ENCODE assay signal across 13 mouse cellular contexts in the genomic region with DNA sequence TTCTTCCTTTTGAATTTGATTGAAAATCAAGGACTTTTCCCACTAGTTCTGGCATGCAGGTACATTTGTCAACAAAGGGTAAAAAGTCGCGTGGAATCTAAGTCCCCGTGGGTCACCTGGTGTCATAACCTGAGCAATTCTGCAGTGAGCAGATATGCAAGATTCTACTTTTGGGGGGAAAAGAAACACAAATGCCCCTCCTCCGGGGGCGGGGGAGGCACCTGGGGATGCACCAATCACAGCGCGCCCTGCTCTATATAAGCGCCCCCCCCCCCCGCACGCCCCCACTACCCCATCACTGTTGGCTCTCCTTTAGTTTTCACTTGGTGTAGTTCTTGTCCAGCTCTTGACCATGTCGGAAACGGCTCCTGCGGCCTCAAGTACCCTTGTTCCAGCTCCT. TPM values are rescaled to one million over a fixed set of nuclear protein-coding genes. Genes with fewer than 3 reads are reported as not detected.
DNase-seq lines count a peak whose midpoint lies in the region; ATAC-seq and TF ChIP-seq lines count a peak whose summit lies in the region.
"Had no signal": no experiment of that assay in that cellular context is flagged by ENCODE, and none has a peak within 500 bp of the region (broad histone marks: within the 10 kb centered on the region; RNA-seq: fewer than 3 reads in every experiment).

A gene (plus strand): TSS at position 301 of the 400 bp plus-strand sequence.

- no peak for TF ChIP-seq EP300 in lung, postnatal 0 days (IDR thresholded peaks at IDR 0.05)

- 47% methylated on average over 12 of the region's 13 CpGs for WGBS in heart, embryonic 14.5 days
- 45% methylated on average over 10 of the region's 13 CpGs for WGBS in lung, postnatal 0 days
- 56% methylated on average over 13 of the region's 13 CpGs for WGBS in liver, embryonic 13.5 days (ENCODE audit: insufficient replicate concordance)

- TF ChIP-seq CTCF in lung, postnatal 0 days (IDR thresholded peaks at IDR 0.05) = no peak

- 0 out of 2 replicates have a peak within 1 kb of the TSS, but pooled peaks have one; percentile 12 for H3K9ac ChIP-seq in heart, embryonic 14.5 days (ENCODE audit: low read length)
- no peak within 1 kb of the TSS for H3K9ac ChIP-seq in lung, postnatal 0 days (replicated peaks; ENCODE audit: low read depth)
- peak within 1 kb of the TSS; percentile 81 for H3K9ac ChIP-seq in liver, embryonic 13.5 days

- no peak within 1 kb of the TSS for H3K27ac ChIP-seq in heart, embryonic 14.5 days (replicated peaks in 1 of 2; ENCODE audit: control insufficient read depth in 1 of 2, insufficient read depth in 1 of 2, low read depth in 2 of 2, low read length in 2 of 2)
- peak within 1 kb of the TSS; percentile 45 for H3K27ac ChIP-seq in lung, postnatal 0 days (ENCODE audit: low read length)
- no peak within 1 kb of the TSS; the same call in 1 of the 2 replicates for H3K27ac ChIP-seq in brown adipose tissue, adult 24 weeks (replicated peaks; ENCODE audit: low read depth, low read length)
- peak within 1 kb of the TSS; percentile 100 for H3K27ac ChIP-seq in liver, embryonic 13.5 days

- DNase-seq in heart, adult 18-20 months = no peak
- no peak for DNase-seq in lung, postnatal 0 days (ENCODE audit: low spot score)
- no peak for DNase-seq in lung, adult 18-20 months
- no peak for DNase-seq in liver, embryonic 13.5 days
- DNase-seq in yolk sac, embryonic 10.5 days (ENCODE audit: low spot score) = no peak
- DNase-seq in gastrocnemius, adult 8-10 months (ENCODE audit: low spot score in 2 of 2) = no peak
- DNase-seq: cerebellum, adult 8-10 months had no signal

- no peaks in the 10 kb centered on the region for H3K27me3 ChIP-seq in heart, embryonic 14.5 days (ENCODE audit: control insufficient read depth, insufficient read depth, low read length)
- no peaks in the 10 kb centered on the region for H3K27me3 ChIP-seq in lung, postnatal 0 days (replicated peaks; ENCODE audit: insufficient read depth, low read length)
- H3K27me3 ChIP-seq in liver, embryonic 13.5 days = no peaks in the 10 kb centered on the region

- no peak within 1 kb of the TSS for H3K4me3 ChIP-seq in heart, embryonic 14.5 days (ENCODE audit: control insufficient read depth in 1 of 2, insufficient read depth in 1 of 2, low read depth in 1 of 2, low read length in 2 of 2)
- H3K4me3 ChIP-seq in lung, postnatal 0 days (ENCODE audit: low read depth, low read length) = no peak within 1 kb of the TSS
- peak within 1 kb of the TSS; percentile 1; the same call in 1 of the 2 replicates for H3K4me3 ChIP-seq in brown adipose tissue, adult 24 weeks (ENCODE audit: insufficient read depth, low read depth, low read length)
- peak within 1 kb of the TSS; percentile 40 for H3K4me3 ChIP-seq in liver, embryonic 13.5 days (replicated peaks)

- H3K4me1 ChIP-seq in heart, embryonic 14.5 days (ENCODE audit: control insufficient read depth in 2 of 2, insufficient read depth in 2 of 2, low read length in 2 of 2) = peaks cover 4% of the 10 kb centered on the region in 2 experiments; a peak in 2 of 4 replicates
- H3K4me1 ChIP-seq in lung, postnatal 0 days (ENCODE audit: insufficient read depth, low read depth, low read length) = no peaks in the 10 kb centered on the region
- H3K4me1 ChIP-seq in brown adipose tissue, adult 24 weeks (ENCODE audit: control insufficient read depth, insufficient read depth, insufficient read length, low read length) = no peaks in the 10 kb centered on the region; the same call in 1 of the 2 replicates
- H3K4me1 ChIP-seq in liver, embryonic 13.5 days (replicated peaks) = peaks cover 55% of the 10 kb centered on the region

- ATAC-seq in heart, embryonic 14.5 days (ENCODE audit: insufficient number of reproducible peaks, insufficient read depth, low FRiP score, low read depth) = no peak
- ATAC-seq in lung, postnatal 0 days = no peak
- no peak for ATAC-seq in liver, embryonic 13.5 days (ENCODE audit: low read depth)

- no peaks in the 10 kb centered on the region for H3K36me3 ChIP-seq in heart, embryonic 14.5 days (ENCODE audit: control insufficient read depth, insufficient read depth, low read length)
- H3K36me3 ChIP-seq in lung, postnatal 0 days (ENCODE audit: insufficient read depth, low read length) = no peaks in the 10 kb centered on the region
- H3K36me3 ChIP-seq in liver, embryonic 13.5 days = 0 out of 2 replicates have a peak, but pooled peaks cover 3% of the 10 kb centered on the region

- peak within 1 kb of the TSS; percentile 34; the same call in 1 of the 2 replicates for H3K4me2 ChIP-seq in heart, embryonic 14.5 days (ENCODE audit: low read length)
- H3K4me2 ChIP-seq in lung, postnatal 0 days (replicated peaks; ENCODE audit: low read depth, low read length) = peak within 1 kb of the TSS; percentile 29
- H3K4me2 ChIP-seq in liver, embryonic 13.5 days = peak within 1 kb of the TSS; percentile 61

- H3K9me3 ChIP-seq in heart, embryonic 14.5 days (ENCODE audit: control insufficient read depth, low read length) = no peaks in the 10 kb centered on the region
- no peaks in the 10 kb centered on the region for H3K9me3 ChIP-seq in lung, postnatal 0 days (ENCODE audit: low read length)
- H3K9me3 ChIP-seq in liver, embryonic 13.5 days (replicated peaks) = no peaks in the 10 kb centered on the region

RNA-seq across cellular contexts. Expression of the gene that starts here (rescaled TPM):
- 0.30 TPM in 1 of 2 replicates, not detected in the other for polyA plus RNA-seq in heart, embryonic 14.5 days (2014; fragmentation: Nextera tagmentation; extraction: Ambion mirVana)
- total RNA-seq in heart, adult 18-20 months (2021) = not detected
- 0.13 TPM in 1 of 2 replicates, not detected in the other for polyA plus RNA-seq in lung, postnatal 0 days (2015; fragmentation: Nextera tagmentation; extraction: Ambion mirVana)
- not detected in 2 replicates for polyA plus RNA-seq in brown adipose tissue, adult 24 weeks (2012; ENCODE audit: insufficient read depth, insufficient read length, missing spikeins)
- not detected in 2 replicates for polyA plus RNA-seq in liver, embryonic 13.5 days (2015; fragmentation: Nextera tagmentation; extraction: Ambion mirVana)
- not detected for total RNA-seq in gastrocnemius, adult 8-10 months (2022)
- total RNA-seq: layer of hippocampus, adult 18-20 months; monocyte, adult 5-6 weeks had no signal
- polyA plus RNA-seq: embryonic facial prominence, embryonic 11.5 days; frontal cortex, adult 2 months had no signal

Comparison
In these comparisons a context has a peak if more than half of its experiments do, and no peak if none do; other contexts are left out.
1. H3K27ac ChIP-seq: peak in lung, postnatal 0 days (single experiment) and liver, embryonic 13.5 days (single experiment); none in heart, embryonic 14.5 days (0 of 2) and brown adipose tissue, adult 24 weeks (single experiment).
2. H3K4me3 ChIP-seq: peak in brown adipose tissue, adult 24 weeks (single experiment) and liver, embryonic 13.5 days (single experiment); none in heart, embryonic 14.5 days (0 of 2) and lung, postnatal 0 days (single experiment).
3. Peak in every context shown above with its lines, with median percentiles within 50 percentile points of each other: H3K4me2 ChIP-seq.